ENCODE assay signal across 9 mouse cellular contexts in genomic region chr6:51489787-51490186, GRCm38 (mm10). TPM values are rescaled to one million over a fixed set of nuclear protein-coding genes. Genes with fewer than 3 reads are reported as not detected.
DNase-seq lines count a peak whose midpoint lies in the region; TF ChIP-seq lines count a peak whose summit lies in the region.
"Had no signal": no experiment of that assay in that cellular context is flagged by ENCODE, and none has a peak within 500 bp of the region (broad histone marks: within the 10 kb centered on the region; RNA-seq: fewer than 3 reads in every experiment).

No protein-coding gene starts in this region.

- no peak overlapping the region for H3K4me3 ChIP-seq in left cerebral cortex, adult 2 months

- DNase-seq in adrenal gland, adult (ENCODE audit: inconsistent age in 2 of 2, low spot score in 1 of 2) = peak; percentile 10 to 62
- DNase-seq in adrenal gland, postnatal 4 days (ENCODE audit: low spot score in 2 of 2) = no peak
- DNase-seq in brain, adult 2 months (ENCODE audit: low read depth, low spot score) = peak; percentile 88
- peak; percentile 20 to 34 for DNase-seq in gastrocnemius, postnatal 4 days (ENCODE audit: low spot score in 2 of 2)
- DNase-seq in kidney, postnatal 14 days = peak; percentile 68
- DNase-seq in frontal cortex, postnatal 14 days (ENCODE audit: low spot score in 2 of 2) = no peak
- DNase-seq in natural killer cell, adult 2 months (ENCODE audit: low spot score in 2 of 2) = no peak
- no peak for DNase-seq in left cerebral cortex, adult 2 months (ENCODE audit: extremely low spot score in 1 of 2, low spot score in 2 of 2)

- intact Hi-C loops in left cerebral cortex, adult 2 months (cut with DNase I) = no loop called here

- H3K27ac ChIP-seq in left cerebral cortex, adult 2 months = no peak overlapping the region
- H3K27ac ChIP-seq: macrophage had no signal

- no peak for TF ChIP-seq CTCF in left cerebral cortex, adult 2 months (IDR thresholded peaks at IDR 0.05)

RNA-seq across cellular contexts. Expression of gene Cbx3, which starts 19.6 kb away (rescaled TPM):
- total RNA-seq in adrenal gland, postnatal 4 days (2021) = 100 to 1,000 TPM; 172 to 178 TPM
- total RNA-seq in gastrocnemius, postnatal 4 days (2021) = 100 to 1,000 TPM; 119 to 130 TPM
- total RNA-seq in left cerebral cortex, adult 2 months (2021) = 100 to 1,000 TPM; 121 to 128 TPM

RNA-seq across cellular contexts. Expression of gene Hnrnpa2b1, which starts 20.1 kb away (rescaled TPM):
- total RNA-seq in adrenal gland, postnatal 4 days (2021) = 100 to 1,000 TPM; 776 to 871 TPM
- total RNA-seq in gastrocnemius, postnatal 4 days (2021) = 100 to 1,000 TPM; 490 to 525 TPM
- total RNA-seq in left cerebral cortex, adult 2 months (2021) = 100 to 1,000 TPM; 483 to 488 TPM

RNA-seq across cellular contexts. Expression of gene Snx10, which starts 33.9 kb away (rescaled TPM):
- total RNA-seq in adrenal gland, postnatal 4 days (2021) = 10 to 100 TPM; 14.5 TPM
- total RNA-seq in gastrocnemius, postnatal 4 days (2021) = 1 to 10 TPM; 4.9 to 5.0 TPM
- total RNA-seq in left cerebral cortex, adult 2 months (2021) = 100 to 1,000 TPM in 1 of 2 experiments, 10 to 100 TPM in 1; 94.9 to 102 TPM

RNA-seq across cellular contexts. Expression of gene Nfe2l3, which starts 57.3 kb away (rescaled TPM):
- 1 to 10 TPM in 1 of 2 experiments, under 1 TPM in 1; 0.96 to 2.1 TPM for total RNA-seq in adrenal gland, postnatal 4 days (2021)
- under 1 TPM; 0.23 to 0.25 TPM for total RNA-seq in gastrocnemius, postnatal 4 days (2021)
- 1 to 10 TPM; 1.5 to 1.7 TPM for total RNA-seq in left cerebral cortex, adult 2 months (2021)

Comparison
In these comparisons a context has a peak if more than half of its experiments do, and no peak if none do; other contexts are left out.
1. DNase-seq: peak in adrenal gland, adult (2 of 2), brain, adult 2 months (single experiment), gastrocnemius, postnatal 4 days (2 of 2) and kidney, postnatal 14 days (single experiment); none in adrenal gland, postnatal 4 days (0 of 2), frontal cortex, postnatal 14 days (0 of 2), natural killer cell, adult 2 months (0 of 2) and left cerebral cortex, adult 2 months (0 of 2).
2. RNA of gene Snx10, which starts 33.9 kb away (total RNA-seq): 94.9 to 102 TPM in left cerebral cortex, adult 2 months; 14.5 TPM in adrenal gland, postnatal 4 days and 4.9 to 5.0 TPM in gastrocnemius, postnatal 4 days; every median in the first group is over 4 times any median in the second.